19 mouse cellular contexts compared by ENCODE assay signal in genomic region chr10:62309593-62309992, GRCm38 (mm10). TPM values are rescaled to one million over a fixed set of nuclear protein-coding genes. Genes with fewer than 3 reads are reported as not detected.
"Had no signal": no experiment of that assay in that cellular context is flagged by ENCODE, and none has a peak within 500 bp of the region (broad histone marks: within the 10 kb centered on the region; RNA-seq: fewer than 3 reads in every experiment).

No protein-coding gene starts in this region.

- H3K9ac ChIP-seq: liver, embryonic 13.5 days had no signal

- H3K27ac ChIP-seq: liver, embryonic 13.5 days; stomach, postnatal 0 days had no signal

- DNase-seq: liver, embryonic 13.5 days; lung, adult 2 months; lung, postnatal 14 days; lung, postnatal 4 days; midbrain, embryonic 14.5 days; right cerebral cortex, adult 18-20 months; right cerebral cortex, postnatal 14 days; right cerebral cortex, postnatal 4 days; thymus, adult 2 months; thymus, postnatal 14 days; thymus, postnatal 4 days had no signal

- H3K4me2 ChIP-seq: liver, embryonic 13.5 days; midbrain, embryonic 11.5 days had no signal

- H3K27me3 ChIP-seq: liver, embryonic 13.5 days had no signal

- H3K4me3 ChIP-seq: liver, embryonic 13.5 days had no signal

- ATAC-seq: inflammation-experienced regulatory T-cells, adult 6 months; intestine, embryonic 16.5 days had no signal

RNA-seq across cellular contexts. Expression of gene Tacr2, which starts 57.4 kb away (rescaled TPM):
- polyA plus RNA-seq: inflammation-experienced regulatory T-cells, adult 6 months; limb, embryonic 11.5 days; limb, embryonic 14.5 days; liver, adult 2 months; liver, embryonic 13.5 days; midbrain, embryonic 11.5 days; midbrain, embryonic 14.5 days; neural tube, embryonic 11.5 days had no signal
